Mouse (Mus musculus): ENCODE data around the gene Lce1c.

Gene Lce1c

GRCm38 (mm10) chr3:92678947-92679346 is at the start of gene Lce1c:
Gene Lce1c, plus strand, starts transcription at chr3:92679247.
- WGBS = 93% methylated on average over 4 of the region's 4 CpGs

DNA sequence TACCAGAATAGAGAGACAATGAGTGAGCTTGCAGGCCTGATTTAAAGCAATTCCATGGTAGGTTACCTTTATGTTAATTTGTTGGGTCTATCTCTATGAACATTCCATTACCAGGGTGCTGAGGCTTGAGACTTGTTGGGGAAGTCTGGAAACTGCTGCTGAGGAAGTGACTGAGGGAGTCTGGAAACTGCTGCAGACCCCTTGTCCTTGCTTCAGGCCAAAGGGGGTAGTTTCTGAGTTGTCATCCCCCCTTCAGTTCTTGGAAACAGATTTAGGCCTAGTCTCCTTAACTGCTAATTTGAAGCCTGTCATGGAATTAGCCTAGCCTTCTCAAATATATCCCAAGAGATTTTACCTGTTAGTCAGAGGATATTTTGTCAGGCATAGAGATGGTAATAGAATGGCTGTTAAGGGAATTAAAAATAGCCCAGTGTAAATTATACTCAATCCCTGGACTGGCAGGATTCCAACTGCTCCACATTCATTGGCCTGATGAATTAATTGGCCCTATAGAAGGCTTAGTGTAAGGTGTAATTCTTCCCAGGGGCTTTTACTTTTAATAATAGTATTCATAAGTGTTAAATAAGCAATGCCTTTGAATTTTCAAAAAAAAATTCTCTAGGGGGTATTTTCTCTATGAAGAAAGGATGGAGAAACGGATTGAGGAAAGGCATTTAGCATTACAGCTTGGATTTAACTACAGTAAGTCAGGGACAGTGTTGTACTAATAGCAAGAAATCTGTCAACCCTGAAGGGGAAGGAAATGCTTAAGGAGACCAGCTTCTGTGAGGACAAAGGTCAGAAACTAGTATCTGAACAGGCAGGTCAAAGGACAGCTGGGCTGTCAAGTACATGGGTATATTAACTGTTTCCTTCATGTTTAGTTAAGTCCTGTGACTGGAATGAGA is 41.0 kb upstream of the Lce1c start:
- 33% methylated on average over 1 of the region's 1 CpGs for WGBS

GRCm38 (mm10) chr3:92638653-92638991 is 40.4 kb upstream of the Lce1c start:
- 71% methylated on average over 3 of the region's 3 CpGs for WGBS

GRCm38 (mm10) chr3:92639854-92640253 is 39.2 kb upstream of the Lce1c start:
- WGBS = 94% methylated on average over 15 of the region's 15 CpGs

- 88% methylated on average over 1 of the region's 1 CpGs for WGBS
Measured at GRCm38 (mm10) chr3:92648207-92648606, 30.8 kb upstream of the Lce1c start, which contains the start of gene Lce1a1. Gene Lce1a1, minus strand, starts transcription at chr3:92648307.

GRCm38 (mm10) chr3:92656826-92657225 is 22.2 kb upstream of the Lce1c start, which contains the start of gene Lce1b:
Gene Lce1b, minus strand, starts transcription at chr3:92656926.

DNA sequence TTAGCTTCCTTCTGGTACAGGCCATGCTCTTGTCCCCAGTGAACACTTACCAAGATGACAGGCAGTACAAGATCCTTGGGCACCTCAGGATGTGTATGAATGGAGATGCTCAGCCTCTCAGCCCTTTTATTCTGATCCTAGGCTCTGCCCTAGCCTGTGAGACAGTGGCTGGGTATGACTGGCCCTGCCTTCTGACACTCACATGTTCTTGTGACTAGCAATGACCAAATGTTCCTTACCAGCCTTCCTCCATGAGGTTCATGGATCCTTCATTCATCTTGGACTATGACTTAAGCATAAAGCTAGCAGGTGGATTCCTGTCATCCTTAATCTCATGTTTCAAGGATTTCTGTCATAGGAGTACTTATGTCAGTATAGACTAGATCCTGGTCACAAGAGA is 8.8 kb upstream of the Lce1c start, which contains the start of gene Lce1a2:
Gene Lce1a2, minus strand, starts transcription at position 101 of the 400 bp plus-strand sequence.

GRCm38 (mm10) chr3:92687110-92687509 is 8.1 kb downstream of the Lce1c start, which contains the start of gene Lce1d:
Gene Lce1d, minus strand, starts transcription at chr3:92687210.
- WGBS = 78% methylated on average over 2 of the region's 2 CpGs

- 77% methylated on average over 16 of the region's 16 CpGs for WGBS
Measured at GRCm38 (mm10) chr3:92689154-92689553, 10.1 kb downstream of the Lce1c start.

GRCm38 (mm10) chr3:92694613-92695012 is 15.6 kb downstream of the Lce1c start:
- WGBS = 23% methylated on average over 1 of the region's 1 CpGs

GRCm38 (mm10) chr3:92708974-92709373 is 29.9 kb downstream of the Lce1c start, which contains the start of gene Lce1e:
Gene Lce1e, minus strand, starts transcription at chr3:92709074.
- 87% methylated on average over 2 of the region's 2 CpGs for WGBS

- 71% methylated on average over 3 of the region's 3 CpGs for WGBS
Measured at GRCm38 (mm10) chr3:92720250-92720649, 41.2 kb downstream of the Lce1c start, which contains the start of gene Lce1f. Gene Lce1f, minus strand, starts transcription at chr3:92720350.

DNA sequence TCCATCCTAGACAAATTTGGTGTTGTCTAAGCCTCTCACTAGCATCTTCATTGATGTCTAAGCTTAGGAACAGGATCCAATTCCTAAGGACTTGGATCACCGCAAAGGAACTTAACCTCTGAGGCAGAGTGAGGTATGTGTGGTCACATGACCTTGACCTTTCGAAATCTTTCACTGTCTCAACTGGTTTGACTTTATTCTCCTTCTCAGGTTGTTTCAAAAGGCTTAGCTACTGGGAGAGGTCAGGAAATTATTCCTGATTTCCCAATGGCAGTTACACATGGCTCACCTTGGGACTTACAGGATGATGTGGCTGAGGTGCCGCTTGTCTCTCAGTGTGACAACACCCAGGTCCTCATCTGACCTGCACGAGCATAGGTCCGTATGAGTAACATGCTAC is 43.6 kb downstream of the Lce1c start:
- 91% methylated on average over 5 of the region's 5 CpGs for WGBS

Measured in cerebral cortex, adult 2 months (tissue).